Mouse (Mus musculus): Measurements from ENCODE around the gene Tapt1.
"Not testable (repeated sequence)": the region's sequence is repeated elsewhere in the genome, so short reads cannot be mapped to it uniquely, and the experiment has no call there.

DNA sequence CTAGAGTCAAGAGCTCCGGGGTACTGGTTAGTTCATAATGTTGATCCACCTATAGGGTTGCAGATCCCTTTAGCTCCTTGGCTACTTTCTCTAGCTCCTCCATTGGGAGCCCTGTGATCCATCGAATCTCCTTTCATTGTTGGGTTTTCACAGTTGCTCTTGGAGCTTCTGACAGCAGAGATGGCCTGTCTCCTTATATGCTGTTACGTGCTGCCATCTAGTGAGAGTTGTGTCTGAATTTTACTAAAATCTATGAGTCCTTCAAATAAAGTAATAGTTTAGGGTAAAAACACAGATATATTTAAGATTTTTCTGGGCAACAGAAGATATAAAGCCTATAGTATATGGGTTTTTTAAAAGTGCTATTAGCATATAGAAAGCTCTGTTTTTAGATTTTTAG is 42.1 kb upstream of the Tapt1 start:
- not testable (repeated sequence) for TF ChIP-seq POLR2A (IDR thresholded peaks at IDR 0.05; ENCODE audit: borderline replicate concordance, extremely low read depth, low read depth, low read length); CTCF (IDR thresholded peaks at IDR 0.05; ENCODE audit: insufficient read depth, low read length)

Measured in lung, adult 2 months (tissue).